In the genomic region with DNA sequence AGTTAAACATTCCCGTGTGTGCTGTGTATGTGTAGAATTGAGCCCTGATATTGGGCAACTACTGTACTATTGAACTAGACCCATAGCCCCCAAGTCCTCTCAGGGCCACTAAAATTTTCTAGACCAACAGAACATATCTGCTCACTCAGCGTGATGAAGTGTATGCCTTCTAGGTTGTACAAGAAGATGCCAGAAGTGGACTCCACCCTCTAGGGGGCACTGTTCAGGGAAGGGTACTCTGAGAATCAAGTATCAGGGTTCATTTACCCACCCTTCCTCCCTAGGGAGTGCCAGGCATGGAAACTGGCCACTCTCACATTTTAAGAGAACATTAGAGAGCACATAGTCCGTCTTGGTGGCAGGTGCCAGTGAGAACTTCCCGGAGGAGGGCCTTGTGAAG, we compare ENCODE assay signal across 15 mouse cellular contexts.
A peak's percentile ranks its signal among the peaks of the same experiment; 100 is the strongest.
DNase-seq lines count a peak whose midpoint lies in the region; ATAC-seq and TF ChIP-seq lines count a peak whose summit lies in the region.
"Had no signal": no experiment of that assay in that cellular context is flagged by ENCODE, and none has a peak within 500 bp of the region (broad histone marks: within the 10 kb centered on the region; RNA-seq: fewer than 3 reads in every experiment).

No protein-coding gene starts in this region.

- no peak overlapping the region for H3K4me2 ChIP-seq in heart, embryonic 12.5 days
- H3K4me2 ChIP-seq: heart, embryonic 11.5 days; intestine, embryonic 15.5 days; limb, embryonic 12.5 days; midbrain, embryonic 12.5 days had no signal

- WGBS in heart, embryonic 12.5 days = 86% methylated on average over 4 of the region's 4 CpGs

- TF ChIP-seq CTCF in Patski (IDR thresholded peaks at IDR 0.05) = peak; percentile 18

- POLR2A ChIA-PET in Patski (lab: Charles Lee) = no interaction called here

- in situ Hi-C loops in Patski (cut with MboI; ENCODE audit: low pct_unique_long_range_greater_than_20kb) = no loop called here

- H3K27me3 ChIP-seq in heart, embryonic 12.5 days (replicated peaks) = no peaks in the 10 kb centered on the region
- no peaks in the 10 kb centered on the region for H3K27me3 ChIP-seq in Patski
- H3K27me3 ChIP-seq: intestine, embryonic 15.5 days; limb, embryonic 12.5 days; midbrain, embryonic 12.5 days had no signal

- no peaks in the 10 kb centered on the region for H3K9me3 ChIP-seq in heart, embryonic 12.5 days (replicated peaks)
- H3K9me3 ChIP-seq: intestine, embryonic 15.5 days; limb, embryonic 12.5 days; midbrain, embryonic 12.5 days had no signal

- CTCF ChIA-PET in Patski (lab: Charles Lee) = no interaction called here

- no peak overlapping the region for H3K4me3 ChIP-seq in heart, embryonic 12.5 days
- H3K4me3 ChIP-seq: intestine, embryonic 15.5 days; limb, embryonic 12.5 days; midbrain, embryonic 12.5 days had no signal

- no peak for ATAC-seq in heart, embryonic 12.5 days (ENCODE audit: insufficient number of reproducible peaks, low FRiP score)
- ATAC-seq in Patski = no peak
- ATAC-seq: intestine, embryonic 15.5 days had no signal

- peak; percentile 80 for DNase-seq in heart, adult 11 months
- DNase-seq in lung, postnatal 10 days = peak; percentile 19
- no peak for DNase-seq in lung, postnatal 25 days (ENCODE audit: low spot score)
- DNase-seq in Patski (ENCODE audit: low read depth, low spot score) = no peak
- DNase-seq in thymus, postnatal 36 days = peak; percentile 3 to 5
- DNase-seq in urinary bladder, postnatal 10 days (ENCODE audit: low spot score) = no peak
- no peak for DNase-seq in Muller cell, postnatal 12 days (ENCODE audit: inconsistent ontology term)
- DNase-seq: adrenal gland, postnatal 36 days; gastrocnemius, postnatal 10 days; lung, adult 2 months had no signal

- H3K4me1 ChIP-seq in heart, embryonic 12.5 days (replicated peaks) = peaks cover 8% of the 10 kb centered on the region
- H3K4me1 ChIP-seq: intestine, embryonic 15.5 days; limb, embryonic 12.5 days; midbrain, embryonic 12.5 days had no signal

- H3K27ac ChIP-seq in heart, embryonic 12.5 days (ENCODE audit: poor library complexity, severe bottlenecking) = no peak overlapping the region
- H3K27ac ChIP-seq: intestine, embryonic 15.5 days; limb, embryonic 12.5 days; midbrain, embryonic 12.5 days had no signal

- no peaks in the 10 kb centered on the region for H3K36me3 ChIP-seq in heart, embryonic 12.5 days
- H3K36me3 ChIP-seq: intestine, embryonic 15.5 days; limb, embryonic 12.5 days; midbrain, embryonic 12.5 days had no signal

- H3K9ac ChIP-seq in heart, embryonic 12.5 days = no peak overlapping the region
- H3K9ac ChIP-seq: intestine, embryonic 15.5 days; limb, embryonic 12.5 days; midbrain, embryonic 12.5 days had no signal

Comparison
In these comparisons a context has a peak if more than half of its experiments do, and no peak if none do; other contexts are left out.
1. DNase-seq: peak in heart, adult 11 months (single experiment), lung, postnatal 10 days (single experiment) and thymus, postnatal 36 days (2 of 2); none in lung, postnatal 25 days (single experiment), Patski (single experiment), urinary bladder, postnatal 10 days (single experiment) and Muller cell, postnatal 12 days (single experiment).